Comparison of ENCODE assay signal across 38 mouse cellular contexts in genomic region chr17:34331200-34331599, GRCm38 (mm10). TPM values are rescaled to one million over a fixed set of nuclear protein-coding genes. Genes with fewer than 3 reads are reported as not detected.
"Had no signal": no experiment of that assay in that cellular context is flagged by ENCODE, and none has a peak within 500 bp of the region (broad histone marks: within the 10 kb centered on the region; RNA-seq: fewer than 3 reads in every experiment).

No protein-coding gene starts in this region.

- H3K4me1 ChIP-seq: embryonic facial prominence, embryonic 12.5 days; embryonic facial prominence, embryonic 13.5 days; embryonic facial prominence, embryonic 15.5 days; forebrain, embryonic 10.5 days; forebrain, embryonic 12.5 days; forebrain, embryonic 13.5 days; forebrain, embryonic 15.5 days had no signal

- H3K36me3 ChIP-seq: embryonic facial prominence, embryonic 10.5 days; embryonic facial prominence, embryonic 12.5 days; embryonic facial prominence, embryonic 13.5 days; embryonic facial prominence, embryonic 15.5 days; forebrain, embryonic 10.5 days; forebrain, embryonic 12.5 days; forebrain, embryonic 15.5 days had no signal

- H3K27me3 ChIP-seq: embryonic facial prominence, embryonic 12.5 days; embryonic facial prominence, embryonic 13.5 days; embryonic facial prominence, embryonic 15.5 days; forebrain, embryonic 15.5 days had no signal

- H3K27ac ChIP-seq: embryonic facial prominence, embryonic 10.5 days; embryonic facial prominence, embryonic 12.5 days; embryonic facial prominence, embryonic 13.5 days; embryonic facial prominence, embryonic 15.5 days; forebrain, embryonic 10.5 days; forebrain, embryonic 12.5 days; forebrain, embryonic 13.5 days; forebrain, embryonic 15.5 days; gastrocnemius, adult 2 months; heart, adult 2 months had no signal

- H3K4me3 ChIP-seq: embryonic facial prominence, embryonic 10.5 days; embryonic facial prominence, embryonic 12.5 days; embryonic facial prominence, embryonic 13.5 days; embryonic facial prominence, embryonic 15.5 days; erythroblast, embryonic 14.5 days; forebrain, embryonic 10.5 days; forebrain, embryonic 12.5 days; forebrain, embryonic 13.5 days; forebrain, embryonic 15.5 days; gastrocnemius, adult 2 months; heart, adult 2 months had no signal

- DNase-seq: cerebellum, adult 8-10 months; cerebellum, adult 9-10 months; cerebellum, adult 9-11 months; cerebellum, postnatal 10 days; cerebellum, postnatal 14 days; cerebellum, postnatal 25 days; cerebellum, postnatal 36 days; embryo, embryonic 11 days; forebrain, postnatal 0 days; gastrocnemius, adult 2 months; gastrocnemius, postnatal 10 days; gastrocnemius, postnatal 14 days; gastrocnemius, postnatal 25 days; gastrocnemius, postnatal 36 days; heart, adult 18-20 months; heart, adult 2 months had no signal

- H3K9me3 ChIP-seq: embryonic facial prominence, embryonic 10.5 days; embryonic facial prominence, embryonic 12.5 days; embryonic facial prominence, embryonic 13.5 days; embryonic facial prominence, embryonic 15.5 days; forebrain, embryonic 10.5 days; forebrain, embryonic 12.5 days; forebrain, embryonic 13.5 days; forebrain, embryonic 15.5 days had no signal

- H3K4me2 ChIP-seq: embryonic facial prominence, embryonic 12.5 days; embryonic facial prominence, embryonic 13.5 days; embryonic facial prominence, embryonic 15.5 days; forebrain, embryonic 12.5 days; forebrain, embryonic 13.5 days; forebrain, embryonic 15.5 days had no signal

- ATAC-seq: forebrain, embryonic 13.5 days; forebrain, embryonic 14.5 days; forebrain, embryonic 15.5 days; forebrain, embryonic 16.5 days; forebrain, postnatal 0 days had no signal

- H3K9ac ChIP-seq: embryonic facial prominence, embryonic 12.5 days; embryonic facial prominence, embryonic 13.5 days; embryonic facial prominence, embryonic 15.5 days; forebrain, embryonic 12.5 days; forebrain, embryonic 13.5 days; forebrain, embryonic 15.5 days; forebrain, postnatal 0 days had no signal

RNA-seq across cellular contexts. Expression of gene H2-Eb2, which starts 5.7 kb away (rescaled TPM):
- total RNA-seq: common myeloid progenitor, adult 5-6 weeks; forebrain, postnatal 0 days; gastrocnemius, adult 18-20 months; gastrocnemius, adult 2 months; gastrocnemius, adult 8-10 months; gastrocnemius, postnatal 10 days; gastrocnemius, postnatal 14 days; gastrocnemius, postnatal 25 days; gastrocnemius, postnatal 36 days; gastrocnemius, postnatal 4 days; granulocyte monocyte progenitor cell, adult 5-6 weeks; heart, adult 2 months; heart, adult 8-10 months had no signal
- polyA plus RNA-seq: cortical plate, adult 2 months; embryonic facial prominence, embryonic 10.5 days; embryonic facial prominence, embryonic 11.5 days; embryonic facial prominence, embryonic 12.5 days; embryonic facial prominence, embryonic 13.5 days; embryonic facial prominence, embryonic 14.5 days; embryonic facial prominence, embryonic 15.5 days; erythroblast, embryonic 14.5 days; forebrain, embryonic 10.5 days; forebrain, embryonic 11.5 days; forebrain, embryonic 12.5 days; forebrain, embryonic 13.5 days; forebrain, embryonic 14.5 days; forebrain, embryonic 16.5 days; frontal cortex, adult 2 months had no signal

RNA-seq across cellular contexts. Expression of gene Btnl2, which starts 23.4 kb away (rescaled TPM):
- total RNA-seq: common myeloid progenitor, adult 5-6 weeks; forebrain, postnatal 0 days; granulocyte monocyte progenitor cell, adult 5-6 weeks had no signal
- polyA plus RNA-seq: cortical plate, adult 2 months; embryonic facial prominence, embryonic 10.5 days; embryonic facial prominence, embryonic 12.5 days; embryonic facial prominence, embryonic 14.5 days; erythroblast, embryonic 14.5 days; forebrain, embryonic 10.5 days; forebrain, embryonic 11.5 days; forebrain, embryonic 12.5 days; forebrain, embryonic 13.5 days; forebrain, embryonic 14.5 days; forebrain, embryonic 16.5 days; forebrain, postnatal 0 days; frontal cortex, adult 2 months had no signal

RNA-seq across cellular contexts. Expression of gene H2-Eb1, which starts 25.5 kb away (rescaled TPM):
- polyA plus RNA-seq: erythroblast, embryonic 14.5 days had no signal

RNA-seq across cellular contexts. Expression of gene H2-Aa, which starts 43.6 kb away (rescaled TPM):
- polyA plus RNA-seq: embryonic facial prominence, embryonic 10.5 days; embryonic facial prominence, embryonic 11.5 days; erythroblast, embryonic 14.5 days; forebrain, embryonic 11.5 days; forebrain, embryonic 12.5 days; forebrain, embryonic 15.5 days; forebrain, embryonic 16.5 days had no signal

RNA-seq across cellular contexts. Expression of gene Btnl1, which starts 45.7 kb away (rescaled TPM):
- total RNA-seq: common myeloid progenitor, adult 5-6 weeks; forebrain, postnatal 0 days; gastrocnemius, adult 18-20 months; gastrocnemius, adult 2 months; gastrocnemius, adult 8-10 months; gastrocnemius, postnatal 10 days; gastrocnemius, postnatal 14 days; gastrocnemius, postnatal 25 days; gastrocnemius, postnatal 36 days; gastrocnemius, postnatal 4 days; granulocyte monocyte progenitor cell, adult 5-6 weeks; heart, adult 18-20 months; heart, adult 2 months; heart, adult 8-10 months had no signal
- polyA plus RNA-seq: cortical plate, adult 2 months; embryonic facial prominence, embryonic 10.5 days; embryonic facial prominence, embryonic 11.5 days; embryonic facial prominence, embryonic 12.5 days; embryonic facial prominence, embryonic 13.5 days; embryonic facial prominence, embryonic 14.5 days; embryonic facial prominence, embryonic 15.5 days; erythroblast, embryonic 14.5 days; forebrain, embryonic 10.5 days; forebrain, embryonic 11.5 days; forebrain, embryonic 12.5 days; forebrain, embryonic 13.5 days; forebrain, embryonic 14.5 days; forebrain, embryonic 15.5 days; forebrain, embryonic 16.5 days; forebrain, postnatal 0 days; frontal cortex, adult 2 months; heart, adult 2 months had no signal
